Mouse (Mus musculus) embryonic stem cell, embryonic (primary cell): ENCODE results near the gene Klhl40.

Source experiments
- CTCF ChIA-PET, 4 experiments: fragments of 300-600 bp in 2 of 4; fragments of 350-600 bp in 2 of 4; sonication (Branson Sonifier 250); formaldehyde crosslinking; loops; one replicate each; lab custom pipeline; 2022; ENCODE audit warnings: inconsistent platforms in 2 of 4; lab: Charles Lee
- POLR2A ChIA-PET, 4 experiments: fragments of 300-600 bp in 2 of 4; fragments of 350-600 bp in 2 of 4; sonication (Branson Sonifier 250); formaldehyde crosslinking; loops; one replicate each; lab custom pipeline; 2022; ENCODE audit warnings: antibody characterized with exemption in 4 of 4, inconsistent platforms in 1 of 4; lab: Charles Lee

Klhl40 gene

GRCm38 (mm10) chr9:121762761-121763160 is 14.6 kb upstream of the Klhl40 start:
- CTCF ChIA-PET, result interaction anchor here in 2 of 4 experiments (0.6 kb wide), 2 partner anchors 11 to 66 kb away, joined by 3 to 4 read pairs; no protein-coding TSS in a partner anchor
- POLR2A ChIA-PET, result interaction anchor here in 3 of 4 experiments (0.5 to 2.0 kb wide), 6 partner anchors 9 to 1561 kb away, joined by 3 to 6 read pairs (median 5); partner anchors contain the start of gene Nktr (in 2 of the 3)

- ChIA-PET CTCF (interaction anchor here in 1 of 4 experiments (0.6 kb wide), 1 partner anchor 388 kb away, joined by 3 read pairs; no protein-coding TSS in a partner anchor), POLR2A (interaction anchor here in 2 of 4 experiments (1.0 to 1.1 kb wide), 2 partner anchors 11 to 94 kb away, joined by 3 to 4 read pairs; partner anchors contain the start of gene Higd1a (in 1 of the 2))
Observed at GRCm38 (mm10) chr9:121763716-121764115, 13.7 kb upstream of the Klhl40 start.

GRCm38 (mm10) chr9:121765166-121765855 is 12.1 kb upstream of the Klhl40 start:
- ChIA-PET POLR2A (interaction anchor here in 2 of 4 experiments (0.5 to 1.1 kb wide), 3 partner anchors 31 to 861 kb away, joined by 3 read pairs; partner anchors contain the start of gene Ss18l2 (in 1 of the 2)), CTCF (no interaction called here)

- ChIA-PET POLR2A (interaction anchor here in 2 of 4 experiments (0.7 to 1.6 kb wide), 2 partner anchors 11 to 1340 kb away, joined by 3 to 5 read pairs; partner anchors contain the start of genes Exosc7 (in 1 of the 2) and Zdhhc3 (in 1 of the 2)), CTCF (interaction anchor here in 2 of 4 experiments (0.6 kb wide), 2 partner anchors 71 to 670 kb away, joined by 4 to 9 read pairs; no protein-coding TSS in a partner anchor)
Observed at GRCm38 (mm10) chr9:121772412-121772811, 5.0 kb upstream of the Klhl40 start.

GRCm38 (mm10) chr9:121775951-121776350 is 1.5 kb upstream of the Klhl40 start:
- ChIA-PET POLR2A (interaction anchor here in 1 of 4 experiments (0.5 to 1.3 kb wide), 2 partner anchors 16 to 56 kb away, joined by 3 to 4 read pairs; no protein-coding TSS in a partner anchor), CTCF (no interaction called here)

- CTCF ChIA-PET, result no interaction called here
- POLR2A ChIA-PET, result no interaction called here
Observed at GRCm38 (mm10) chr9:121776511-121776910, 896 bp upstream of the Klhl40 start.

GRCm38 (mm10) chr9:121778066-121778624 is 738 bp downstream of the Klhl40 start:
- ChIA-PET POLR2A (no interaction called here), CTCF (no interaction called here)

- POLR2A ChIA-PET, result no interaction called here
- CTCF ChIA-PET, result no interaction called here
Observed at GRCm38 (mm10) chr9:121784801-121785200, 7.4 kb downstream of the Klhl40 start.

GRCm38 (mm10) chr9:121785261-121785660 is 7.9 kb downstream of the Klhl40 start:
- ChIA-PET POLR2A (no interaction called here), CTCF (interaction anchor here in 1 of 4 experiments (0.6 kb wide), 1 partner anchor 471 kb away, joined by 3 read pairs; no protein-coding TSS in a partner anchor)

- CTCF ChIA-PET, result no interaction called here
Observed at GRCm38 (mm10) chr9:121786359-121786758, 9.0 kb downstream of the Klhl40 start.

GRCm38 (mm10) chr9:121791206-121791605 is 13.8 kb downstream of the Klhl40 start:
- ChIA-PET POLR2A (interaction anchor here in 1 of 4 experiments (0.6 to 0.7 kb wide), 2 partner anchors 25 to 103 kb away, joined by 3 to 4 read pairs; no protein-coding TSS in a partner anchor), CTCF (interaction anchor here in 1 of 4 experiments (0.5 kb wide), 1 partner anchor 18 kb away, joined by 3 read pairs; no protein-coding TSS in a partner anchor)

More at GRCm38 (mm10) chr9:121786359-121786758, 9.0 kb downstream of the Klhl40 start:
- POLR2A ChIA-PET, result no interaction called here

GRCm38 (mm10) chr9:121791757-121792521 is 14.5 kb downstream of the Klhl40 start, which contains the start of gene Hhatl:
Gene Hhatl, minus strand, starts transcription at chr9:121792507.
- CTCF ChIA-PET, result interaction anchor here in 1 of 4 experiments (0.7 kb wide), 1 partner anchor 16 kb away, joined by 3 read pairs; no protein-coding TSS in a partner anchor

GRCm38 (mm10) chr9:121794972-121795539 is 17.6 kb downstream of the Klhl40 start:
- CTCF ChIA-PET, result interaction anchor here in 1 of 4 experiments (0.6 kb wide), 1 partner anchor 1713 kb away, joined by 4 read pairs; no protein-coding TSS in a partner anchor
- POLR2A ChIA-PET, result interaction anchor here in 1 of 4 experiments (1.1 kb wide), 1 partner anchor 63 kb away, joined by 3 read pairs; the partner anchor contains the start of gene Higd1a

More at GRCm38 (mm10) chr9:121791757-121792521, 14.5 kb downstream of the Klhl40 start, which contains the start of gene Hhatl:
- POLR2A ChIA-PET, result interaction anchor here in 1 of 4 experiments (0.6 kb wide), 1 partner anchor 24 kb away, joined by 3 read pairs; no protein-coding TSS in a partner anchor

- ChIA-PET POLR2A (interaction anchor here in 1 of 4 experiments (0.8 kb wide), 1 partner anchor 16 kb away, joined by 3 read pairs; no protein-coding TSS in a partner anchor), CTCF (interaction anchor here in 3 of 4 experiments (0.6 to 1.2 kb wide), 4 partner anchors 9 to 321 kb away, joined by 3 to 12 read pairs (median 4); partner anchors contain the start of genes Lyzl4 (in 1 of the 3) and Vipr1 (in 1 of the 3))
Observed at GRCm38 (mm10) chr9:121797722-121798121, 20.3 kb downstream of the Klhl40 start.

GRCm38 (mm10) chr9:121798887-121799520 is 21.6 kb downstream of the Klhl40 start:
- ChIA-PET CTCF (no interaction called here), POLR2A (no interaction called here)

GRCm38 (mm10) chr9:121802747-121803146 is 25.3 kb downstream of the Klhl40 start:
- POLR2A ChIA-PET, result interaction anchor here in 1 of 4 experiments (0.6 kb wide), 1 partner anchor 822 kb away, joined by 3 read pairs; no protein-coding TSS in a partner anchor

GRCm38 (mm10) chr9:121807546-121807945 is 30.1 kb downstream of the Klhl40 start:
- ChIA-PET POLR2A (interaction anchor here in 2 of 4 experiments (0.5 to 0.6 kb wide), 2 partner anchors 1151 to 1805 kb away, joined by 3 to 9 read pairs; no protein-coding TSS in a partner anchor), CTCF (interaction anchor here in 3 of 4 experiments (0.6 to 2.0 kb wide), 5 partner anchors 15 to 361 kb away, joined by 3 to 7 read pairs (median 3); partner anchors contain the start of gene Hhatl (in 1 of the 3))

More at GRCm38 (mm10) chr9:121802747-121803146, 25.3 kb downstream of the Klhl40 start:
- CTCF ChIA-PET, result interaction anchor here in 1 of 4 experiments (1.1 kb wide), 1 partner anchor 212 kb away, joined by 3 read pairs; no protein-coding TSS in a partner anchor
